Mouse (Mus musculus) cortical plate, adult 2 months (tissue): ENCODE measurements around the gene Pole3.

Source experiments
- CTCF ChIP-seq: fragments of 200-500 bp; IDR thresholded peaks from 2 replicates; pipeline ENCODE4 v1.5.1; 2011; ENCODE audit warnings: mild to moderate bottlenecking, control low read depth, low read length; ENCODE audit not compliant: insufficient read depth; ENCODE audit errors: extremely low read depth
- POLR2A ChIP-seq: fragments of 200-500 bp; IDR thresholded peaks from 2 replicates; pipeline ENCODE4 v1.6.1; 2011; ENCODE audit warnings: mild to moderate bottlenecking, low read length, control low read depth; ENCODE audit not compliant: insufficient read depth; ENCODE audit errors: extremely low read depth

DNA sequence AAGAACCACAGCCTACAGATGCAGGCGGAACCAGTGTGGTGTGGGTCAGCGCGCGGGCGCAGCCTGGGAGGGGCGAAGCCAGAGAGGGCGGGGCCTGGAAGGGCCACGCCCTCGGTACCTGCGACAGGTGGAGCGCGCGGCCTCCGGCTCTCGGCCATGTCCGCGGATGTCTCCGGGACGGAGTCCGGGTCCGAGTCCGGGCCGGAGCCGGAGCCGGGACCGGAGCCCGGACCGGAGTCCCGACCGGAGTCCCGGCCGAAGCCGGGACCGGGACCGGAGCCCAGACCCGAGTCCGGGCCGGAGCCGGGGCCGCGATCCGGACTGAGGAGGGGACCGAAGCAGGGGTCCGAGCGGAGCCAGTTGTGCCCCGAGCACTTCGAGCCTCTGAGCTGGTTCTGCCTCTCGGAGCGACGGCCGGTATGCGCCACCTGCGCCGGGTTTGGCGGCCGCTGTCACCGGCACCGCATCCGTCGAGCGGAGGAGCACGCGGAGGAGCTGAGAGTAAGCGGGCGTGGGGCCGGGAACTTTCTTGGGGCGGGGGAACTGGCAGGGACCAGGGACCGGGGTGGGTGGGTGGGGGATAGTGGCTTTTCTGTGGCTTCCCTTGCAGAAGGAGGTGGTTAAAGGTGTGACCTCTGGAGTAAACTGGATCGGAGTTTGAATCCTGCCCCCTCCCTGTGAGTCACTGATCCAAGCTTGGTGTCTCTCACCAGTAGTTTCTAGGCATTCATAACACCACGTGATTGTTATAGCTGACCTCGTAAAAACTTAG, 44.7 kb downstream of the Pole3 start, which contains the start of gene Bspry:
- TF ChIP-seq POLR2A (no peak), CTCF (no peak)
